Mouse (Mus musculus): Measurements from ENCODE around the gene Cttnbp2. TPM values are rescaled to one million over a fixed set of nuclear protein-coding genes. Genes with fewer than 3 reads are reported as not detected.

Gene Cttnbp2
- polyA plus RNA-seq (2017; shearing (Covaris generic)) = not detected

GRCm38 (mm10) chr6:18514480-18515352, at the start of gene Cttnbp2:
Gene Cttnbp2 (minus strand): TSS chr6:18514843.

